Mouse (Mus musculus) adipocyte (in vitro differentiated cells): ENCODE data around the gene Phc1.
"Not testable (repeated sequence)": the region's sequence is repeated elsewhere in the genome, so short reads cannot be mapped to it uniquely, and the experiment has no call there.

Experiments
- DNase-seq: peaks from one replicate; pipeline ENCODE4 v3.0.0-alpha.2; 2016; ENCODE audit warnings: low spot score

Phc1 gene

GRCm38 (mm10) chr6:122340349-122341000 is at the start of gene Phc1:
TSS of gene Phc1 (minus strand) at chr6:122340561.
- no peak for DNase-seq

- not testable (repeated sequence) for DNase-seq
Measured at GRCm38 (mm10) chr6:122389986-122390385, 49.6 kb upstream of the Phc1 start.

GRCm38 (mm10) chr6:122387177-122388028 is 47.0 kb upstream of the Phc1 start:
- not testable (repeated sequence) for DNase-seq

GRCm38 (mm10) chr6:122385724-122386123 is 45.4 kb upstream of the Phc1 start:
- no peak for DNase-seq

- no peak for DNase-seq
Measured at GRCm38 (mm10) chr6:122384886-122385285, 44.5 kb upstream of the Phc1 start.

- no peak for DNase-seq
Measured at GRCm38 (mm10) chr6:122383211-122383610, 42.9 kb upstream of the Phc1 start.

GRCm38 (mm10) chr6:122382046-122382445 is 41.7 kb upstream of the Phc1 start:
- DNase-seq: no peak

- DNase-seq: no peak
Measured at GRCm38 (mm10) chr6:122368245-122368644, 27.9 kb upstream of the Phc1 start.

GRCm38 (mm10) chr6:122366976-122367375 is 26.6 kb upstream of the Phc1 start:
- DNase-seq: no peak

- no peak for DNase-seq
Measured at GRCm38 (mm10) chr6:122366287-122366686, 25.9 kb upstream of the Phc1 start.

GRCm38 (mm10) chr6:122365706-122366105 is 25.3 kb upstream of the Phc1 start:
- DNase-seq: no peak

GRCm38 (mm10) chr6:122357089-122357488 is 16.7 kb upstream of the Phc1 start:
- no peak for DNase-seq

- no peak for DNase-seq
Measured at GRCm38 (mm10) chr6:122355909-122356308, 15.5 kb upstream of the Phc1 start.

- DNase-seq: not testable (repeated sequence)
Measured at GRCm38 (mm10) chr6:122347326-122347725, 7.0 kb upstream of the Phc1 start.

- DNase-seq: no peak
Measured at GRCm38 (mm10) chr6:122346399-122346798, 6.0 kb upstream of the Phc1 start.

GRCm38 (mm10) chr6:122345731-122346130 is 5.4 kb upstream of the Phc1 start:
- no peak for DNase-seq

- DNase-seq: no peak
Measured at GRCm38 (mm10) chr6:122344386-122345116, 4.2 kb upstream of the Phc1 start.

GRCm38 (mm10) chr6:122343719-122344118 is 3.4 kb upstream of the Phc1 start:
- no peak for DNase-seq

GRCm38 (mm10) chr6:122342125-122342524 is 1.8 kb upstream of the Phc1 start:
- DNase-seq: no peak

- no peak for DNase-seq
Measured at GRCm38 (mm10) chr6:122341038-122341810, 863 bp upstream of the Phc1 start.

- DNase-seq: peak; percentile 88
Measured at GRCm38 (mm10) chr6:122339648-122340341, 566 bp downstream of the Phc1 start.
